Mouse (Mus musculus): ENCODE results near the gene Parvg. TPM values are rescaled to one million over a fixed set of nuclear protein-coding genes. Genes with fewer than 3 reads are reported as not detected.

Parvg gene
- total and polyA plus RNA-seq, 2 experiments from 2014 or later = 1.6 to 1.7 TPM

DNA sequence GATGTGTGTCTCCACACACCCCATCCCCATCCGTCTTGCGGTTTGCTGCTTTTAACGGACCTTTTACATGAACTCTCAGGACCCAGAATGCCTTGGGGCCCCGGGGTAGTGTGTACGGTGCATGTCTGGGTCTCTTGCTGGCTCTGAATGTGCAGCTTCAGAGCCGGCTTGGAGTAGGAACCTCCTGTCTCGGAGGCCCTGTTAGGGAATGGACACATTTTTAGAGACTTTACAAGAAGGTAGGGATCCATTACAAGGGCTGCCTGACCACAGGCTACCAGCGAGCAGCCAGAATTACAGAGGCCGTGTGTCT is 10.3 kb upstream of the Parvg start:
- no peak for TF ChIP-seq CTCF (IDR thresholded peaks at IDR 0.05; ENCODE audit: low read depth)
- H3K36me3 ChIP-seq (ENCODE audit: insufficient read depth) = no peaks in the 10 kb centered on the region
- peak overlapping the region; percentile 21; the same call in 1 of the 2 replicates for H3K27ac ChIP-seq (ENCODE audit: low read depth, low read length)
- no peak overlapping the region for H3K4me2 ChIP-seq (ENCODE audit: low read depth)
- no peaks in the 10 kb centered on the region for H3K27me3 ChIP-seq (ENCODE audit: insufficient read depth, low read length)
- H3K4me1 ChIP-seq (ENCODE audit: insufficient read depth) = peaks cover 10% of the 10 kb centered on the region; the same call in 1 of the 2 replicates
- DNase-seq (no peak), ATAC-seq (no peak)
- no peaks in the 10 kb centered on the region for H3K9me3 ChIP-seq (ENCODE audit: low read length)
- 38% methylated on average over 9 of the region's 9 CpGs for WGBS
- H3K9ac ChIP-seq = no peak overlapping the region
- no peak overlapping the region for H3K4me3 ChIP-seq (ENCODE audit: low read depth, low read length)

DNA sequence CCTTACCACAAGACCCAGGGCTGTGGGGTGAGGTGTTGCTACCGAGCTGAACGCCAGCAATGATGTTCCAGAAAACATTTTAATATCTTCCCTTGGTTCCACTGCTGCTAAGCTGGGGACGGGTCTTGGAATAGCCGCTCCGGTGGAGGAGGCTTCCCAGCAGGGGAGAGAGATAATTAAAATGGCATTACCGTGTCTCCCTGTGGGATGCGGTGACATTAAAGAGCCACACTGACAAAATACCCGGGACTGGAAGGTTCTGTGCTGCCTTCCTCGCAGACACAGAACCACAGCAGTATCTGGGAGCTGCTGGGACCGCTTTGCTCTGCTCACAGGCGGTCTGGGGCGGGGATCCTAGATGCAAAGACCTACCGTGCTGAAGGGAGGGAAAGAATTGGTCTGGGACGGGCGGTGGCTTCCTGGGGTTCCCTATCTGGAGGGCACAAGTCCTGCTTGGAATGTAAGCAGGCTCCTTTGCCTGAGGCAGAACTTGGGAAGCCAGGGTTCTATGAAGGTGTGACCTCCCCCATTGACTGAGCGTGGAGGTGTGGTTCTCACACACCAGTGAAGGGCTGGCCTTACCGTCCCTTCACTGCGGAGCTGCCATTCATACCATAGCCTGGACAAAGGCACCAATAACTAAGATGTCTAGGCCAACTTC is 9.3 kb upstream of the Parvg start:
- H3K4me3 ChIP-seq (ENCODE audit: low read depth, low read length) = no peak overlapping the region
- ATAC-seq (no peak; the same call in 1 of the 2 replicates), DNase-seq (no peak)
- H3K4me2 ChIP-seq (ENCODE audit: low read depth) = no peak overlapping the region
- H3K9ac ChIP-seq = no peak overlapping the region
- no peaks in the 10 kb centered on the region for H3K9me3 ChIP-seq (ENCODE audit: low read length)
- H3K27ac ChIP-seq (ENCODE audit: low read depth, low read length) = no peak overlapping the region; the same call in 1 of the 2 replicates
- H3K4me1 ChIP-seq (ENCODE audit: insufficient read depth) = peaks cover 6% of the 10 kb centered on the region; the same call in 1 of the 2 replicates
- 20% methylated on average over 17 of the region's 18 CpGs for WGBS
- H3K27me3 ChIP-seq (ENCODE audit: insufficient read depth, low read length) = no peaks in the 10 kb centered on the region
- no peak for TF ChIP-seq CTCF (IDR thresholded peaks at IDR 0.05; ENCODE audit: low read depth)
- no peaks in the 10 kb centered on the region for H3K36me3 ChIP-seq (ENCODE audit: insufficient read depth)

DNA sequence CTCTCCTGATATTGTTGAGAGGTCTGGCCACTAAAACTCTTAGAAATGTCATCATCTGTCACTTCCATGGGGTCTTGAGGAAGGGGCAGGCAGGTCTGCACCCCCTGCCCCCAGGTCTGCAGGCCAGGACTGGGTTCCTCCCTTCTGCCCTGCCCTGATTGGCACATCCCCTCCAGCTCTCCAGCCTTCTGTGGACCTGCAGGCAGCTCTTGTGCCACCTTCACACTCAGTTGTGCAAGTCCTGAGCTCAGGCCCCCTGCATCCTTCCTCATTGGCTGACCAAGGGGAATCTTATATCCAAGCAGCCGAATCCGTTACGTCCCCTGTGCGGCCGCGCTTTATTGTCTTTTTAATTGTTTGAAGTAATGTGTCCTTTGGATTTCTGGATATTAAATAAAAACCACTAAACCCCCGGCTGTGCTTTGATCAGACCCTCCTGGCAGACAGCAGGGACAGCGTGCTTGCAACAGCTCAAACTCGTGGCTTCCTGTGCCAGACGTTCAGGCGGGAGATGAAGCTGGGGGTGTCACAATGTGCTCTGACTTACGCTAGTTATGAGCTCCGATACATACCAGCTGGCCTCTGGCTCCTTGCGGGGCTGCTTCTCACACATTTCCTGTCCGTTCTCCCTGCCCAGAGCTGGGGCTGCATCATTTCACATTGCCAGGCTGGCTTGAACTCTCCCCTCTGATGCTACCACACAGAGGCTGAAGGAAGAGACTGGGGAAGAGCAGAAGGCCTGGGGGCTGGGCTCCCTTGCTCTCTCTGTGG is 8.4 kb upstream of the Parvg start:
- H3K9me3 ChIP-seq (ENCODE audit: low read length) = no peaks in the 10 kb centered on the region
- peak overlapping the region; percentile 35; the same call in 1 of the 2 replicates for H3K27ac ChIP-seq (ENCODE audit: low read depth, low read length)
- H3K4me3 ChIP-seq (ENCODE audit: low read depth, low read length) = no peak overlapping the region
- no peak overlapping the region for H3K4me2 ChIP-seq (ENCODE audit: low read depth)
- no peak for TF ChIP-seq CTCF (IDR thresholded peaks at IDR 0.05; ENCODE audit: low read depth)
- DNase-seq = peak; percentile 58
- H3K27me3 ChIP-seq (ENCODE audit: insufficient read depth, low read length) = no peaks in the 10 kb centered on the region
- 43% methylated on average over 15 of the region's 15 CpGs for WGBS
- peak; percentile 62 for ATAC-seq
- peaks cover 4% of the 10 kb centered on the region; the same call in 1 of the 2 replicates for H3K4me1 ChIP-seq (ENCODE audit: insufficient read depth)
- H3K9ac ChIP-seq = no peak overlapping the region
- no peaks in the 10 kb centered on the region for H3K36me3 ChIP-seq (ENCODE audit: insufficient read depth)

DNA sequence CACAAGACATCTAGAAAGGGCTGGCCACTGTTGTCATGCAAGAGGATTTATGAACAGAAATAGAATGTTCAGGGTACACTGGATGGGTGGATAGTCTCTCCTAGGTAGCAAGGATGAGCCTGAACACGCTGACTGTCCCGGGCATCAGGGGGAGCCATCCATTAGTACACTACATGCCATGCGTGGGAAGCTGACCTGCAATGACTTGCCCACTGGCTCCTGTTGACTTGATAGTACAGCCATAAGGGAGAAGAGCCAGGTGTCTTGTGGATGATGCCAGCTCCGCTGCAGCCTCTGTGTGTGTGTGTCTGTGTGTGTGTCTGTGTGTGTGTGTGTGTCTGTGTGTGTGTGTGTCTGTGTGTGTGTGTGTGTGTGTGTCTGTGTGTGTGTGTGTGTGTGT is 4.4 kb upstream of the Parvg start:
- H3K27me3 ChIP-seq (ENCODE audit: insufficient read depth, low read length) = no peaks in the 10 kb centered on the region
- 89% methylated on average over 4 of the region's 4 CpGs for WGBS
- H3K9ac ChIP-seq = no peak overlapping the region
- no peak for DNase-seq
- TF ChIP-seq CTCF (IDR thresholded peaks at IDR 0.05; ENCODE audit: low read depth) = no peak
- no peak overlapping the region for H3K4me2 ChIP-seq (ENCODE audit: low read depth)
- no peaks in the 10 kb centered on the region for H3K36me3 ChIP-seq (ENCODE audit: insufficient read depth)
- no peak overlapping the region for H3K4me3 ChIP-seq (ENCODE audit: low read depth, low read length)
- H3K27ac ChIP-seq (ENCODE audit: low read depth, low read length) = no peak overlapping the region
- H3K9me3 ChIP-seq (ENCODE audit: low read length) = no peaks in the 10 kb centered on the region
- no peaks in the 10 kb centered on the region for H3K4me1 ChIP-seq (ENCODE audit: insufficient read depth)
- ATAC-seq = no peak

DNA sequence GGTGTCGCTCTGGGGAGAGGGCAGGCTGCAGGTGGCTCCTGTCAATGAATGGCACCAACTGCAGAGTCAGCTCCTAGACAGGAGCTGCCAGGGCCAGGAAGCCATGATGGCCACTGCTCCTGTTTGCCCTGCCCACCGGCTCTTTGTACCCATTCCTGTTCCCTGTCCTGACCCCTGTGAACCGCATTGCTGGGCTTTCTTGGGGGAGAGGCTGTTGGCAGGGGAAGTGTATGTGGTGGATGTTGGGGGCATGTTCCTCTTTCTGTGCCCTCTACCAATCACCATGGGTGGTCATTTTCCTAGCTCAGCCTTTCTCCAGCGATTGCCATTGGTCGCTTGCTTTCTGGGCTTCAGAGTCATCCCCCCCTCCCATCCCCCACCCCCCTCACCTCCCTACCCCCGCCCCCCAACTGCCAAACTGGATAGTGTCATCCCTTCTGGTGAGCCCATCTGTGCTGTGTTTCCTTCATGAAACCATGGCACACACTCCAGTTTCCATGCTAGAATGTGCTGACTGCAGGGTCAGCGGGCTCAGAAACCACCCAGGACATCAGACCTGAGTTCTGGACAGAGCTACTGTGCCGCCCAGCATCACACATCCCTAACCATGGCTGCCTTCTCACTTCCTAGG is 2.2 kb upstream of the Parvg start:
- ATAC-seq (peak; percentile 47; the same call in 1 of the 2 replicates), DNase-seq (no peak)
- 78% methylated on average over 8 of the region's 8 CpGs for WGBS

DNA sequence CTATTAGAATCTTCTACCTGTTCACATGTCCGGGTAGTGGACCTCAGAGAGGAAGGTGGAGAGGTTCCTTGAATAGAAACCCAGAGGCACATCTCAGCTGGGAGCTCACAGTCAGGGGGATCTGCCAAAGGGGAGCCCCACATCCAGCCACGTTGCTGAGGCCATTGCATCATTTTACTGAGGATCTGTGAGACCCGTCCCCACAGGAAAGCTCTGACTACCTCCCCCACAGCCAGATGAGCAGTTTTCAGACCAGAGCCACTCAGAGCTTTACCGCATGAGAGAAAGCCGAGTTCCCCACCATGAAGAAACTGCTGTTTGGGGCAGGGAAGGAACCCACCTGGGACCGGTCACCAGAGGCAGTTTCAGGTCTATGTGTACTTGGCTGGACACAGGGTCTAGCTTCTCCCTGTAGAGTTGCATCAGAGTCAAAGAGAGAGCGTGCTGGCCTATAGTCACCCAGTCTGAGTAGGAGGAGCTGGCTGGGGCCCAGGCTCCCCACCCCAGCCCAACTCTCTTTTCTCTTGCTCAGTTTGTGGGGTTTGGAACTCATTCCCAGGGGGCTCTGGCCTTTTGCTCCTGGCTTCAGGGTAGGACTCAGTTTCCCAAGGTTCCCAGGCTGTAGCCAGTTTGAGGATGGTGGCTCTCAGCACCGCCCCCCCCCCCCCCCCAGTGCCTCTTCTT is 1.2 kb downstream of the Parvg start:
- DNase-seq (no peak), ATAC-seq (no peak)
- H3K4me2 ChIP-seq (ENCODE audit: low read depth) = no peak overlapping the region
- no peak overlapping the region for H3K27ac ChIP-seq (ENCODE audit: low read depth, low read length)
- no peak overlapping the region for H3K9ac ChIP-seq
- H3K4me3 ChIP-seq (ENCODE audit: low read depth, low read length) = no peak overlapping the region
- no peaks in the 10 kb centered on the region for H3K9me3 ChIP-seq (ENCODE audit: low read length)
- no peaks in the 10 kb centered on the region for H3K27me3 ChIP-seq (ENCODE audit: insufficient read depth, low read length)
- TF ChIP-seq CTCF (IDR thresholded peaks at IDR 0.05; ENCODE audit: low read depth) = no peak
- no peaks in the 10 kb centered on the region for H3K36me3 ChIP-seq (ENCODE audit: insufficient read depth)
- H3K4me1 ChIP-seq (ENCODE audit: insufficient read depth) = no peaks in the 10 kb centered on the region
- WGBS = 76% methylated on average over 8 of the region's 8 CpGs

More for the DNA sequence above, 2.2 kb upstream of the Parvg start:
- no peak for TF ChIP-seq CTCF (IDR thresholded peaks at IDR 0.05; ENCODE audit: low read depth)
- no peaks in the 10 kb centered on the region for H3K4me1 ChIP-seq (ENCODE audit: insufficient read depth)
- H3K9me3 ChIP-seq (ENCODE audit: low read length) = no peaks in the 10 kb centered on the region
- H3K27ac ChIP-seq (ENCODE audit: low read depth, low read length) = no peak overlapping the region
- H3K4me3 ChIP-seq (ENCODE audit: low read depth, low read length) = no peak overlapping the region
- H3K9ac ChIP-seq = no peak overlapping the region
- no peaks in the 10 kb centered on the region for H3K36me3 ChIP-seq (ENCODE audit: insufficient read depth)
- H3K27me3 ChIP-seq (ENCODE audit: insufficient read depth, low read length) = no peaks in the 10 kb centered on the region
- H3K4me2 ChIP-seq (ENCODE audit: low read depth) = no peak overlapping the region
